In genomic region chr19:4492526-4493296, GRCm38 (mm10) we compare ENCODE assay signal across 9 mouse cellular contexts. TPM values are rescaled to one million over a fixed set of nuclear protein-coding genes. Genes with fewer than 3 reads are reported as not detected.
DNase-seq lines count a peak whose midpoint lies in the region; ATAC-seq and TF ChIP-seq lines count a peak whose summit lies in the region.
"Had no signal": no experiment of that assay in that cellular context is flagged by ENCODE, and none has a peak within 500 bp of the region (broad histone marks: within the 10 kb centered on the region; RNA-seq: fewer than 3 reads in every experiment).

No protein-coding gene starts in this region.

- peaks cover 8% of the 10 kb centered on the region for H3K4me1 ChIP-seq in hindbrain, embryonic 15.5 days (replicated peaks)
- H3K4me1 ChIP-seq in hindbrain, embryonic 12.5 days, result peaks cover 5% of the 10 kb centered on the region
- peaks cover 0 to 2% of the 10 kb centered on the region in 2 experiments; a peak in 2 of 4 replicates for H3K4me1 ChIP-seq in ES-E14 (ENCODE audit: control insufficient read depth in 2 of 2, insufficient read depth in 2 of 2, low read length in 2 of 2, poor library complexity in 1 of 2)

- ATAC-seq in hindbrain, embryonic 15.5 days (ENCODE audit: low FRiP score, low read depth), result peak; percentile 48; the same call in 1 of the 2 replicates
- no peak for ATAC-seq in hindbrain, embryonic 12.5 days (ENCODE audit: low FRiP score)

- 51% methylated on average over 9 of the region's 9 CpGs for WGBS in hindbrain, embryonic 15.5 days
- 56% methylated on average over 9 of the region's 9 CpGs for WGBS in hindbrain, embryonic 12.5 days

- H3K27ac ChIP-seq in hindbrain, embryonic 15.5 days (replicated peaks), result no peak overlapping the region
- no peak overlapping the region for H3K27ac ChIP-seq in hindbrain, embryonic 12.5 days
- H3K27ac ChIP-seq in ES-E14 (ENCODE audit: insufficient read depth, low read depth, low read length, poor library complexity, severe bottlenecking), result no peak overlapping the region

- intact Hi-C loops in heart, postnatal 36 days (cut with DNase I), result loop anchor here (10.0 kb wide), 1 partner anchor 502 kb away; the partner anchor contains the start of gene Npas4

- no peaks in the 10 kb centered on the region for H3K36me3 ChIP-seq in hindbrain, embryonic 15.5 days
- H3K36me3 ChIP-seq in hindbrain, embryonic 12.5 days, result no peaks in the 10 kb centered on the region
- no peaks in the 10 kb centered on the region for H3K36me3 ChIP-seq in ES-E14 (ENCODE audit: control insufficient read depth, insufficient read depth, low read length, poor library complexity, severe bottlenecking)

- H3K27me3 ChIP-seq in hindbrain, embryonic 15.5 days, result no peaks in the 10 kb centered on the region
- H3K27me3 ChIP-seq in hindbrain, embryonic 12.5 days, result no peaks in the 10 kb centered on the region

- DNase-seq in ES-E14 (ENCODE audit: low read depth, low spot score), result no peak
- DNase-seq in cerebellum, adult 9-10 months, result peak; percentile 98
- DNase-seq in heart, postnatal 36 days, result peak; percentile 53 to 59
- peak; percentile 70 for DNase-seq in testis, postnatal 14 days (ENCODE audit: low spot score)
- DNase-seq in neural tube, embryonic 10.5 days (ENCODE audit: extremely low spot score, low spot score), result no peak
- DNase-seq in retina, postnatal 1 day, result no peak

- in situ Hi-C loops in ES-E14 (cut with MboI; ENCODE audit: low sequenced_read_pairs in 2 of 2, unreplicated experiment in 2 of 2), result no loop called here

- no peak overlapping the region for H3K4me2 ChIP-seq in hindbrain, embryonic 15.5 days
- no peak overlapping the region for H3K4me2 ChIP-seq in hindbrain, embryonic 12.5 days (replicated peaks)

- no peaks in the 10 kb centered on the region for H3K9me3 ChIP-seq in hindbrain, embryonic 15.5 days
- H3K9me3 ChIP-seq in hindbrain, embryonic 12.5 days (replicated peaks), result no peaks in the 10 kb centered on the region
- no peaks in the 10 kb centered on the region for H3K9me3 ChIP-seq in ES-E14 (ENCODE audit: control insufficient read depth, insufficient read depth, low read depth, low read length)

- no peak overlapping the region for H3K9ac ChIP-seq in hindbrain, embryonic 15.5 days
- no peak overlapping the region for H3K9ac ChIP-seq in hindbrain, embryonic 12.5 days
- H3K9ac ChIP-seq in ES-E14 (ENCODE audit: insufficient read depth, low read depth, low read length, poor library complexity, severe bottlenecking), result no peak overlapping the region

- no peak overlapping the region for H3K4me3 ChIP-seq in hindbrain, embryonic 15.5 days
- no peak overlapping the region for H3K4me3 ChIP-seq in hindbrain, embryonic 12.5 days
- H3K4me3 ChIP-seq in ES-E14 (ENCODE audit: insufficient read depth in 1 of 2, low read depth in 1 of 2, low read length in 2 of 2, poor library complexity in 1 of 2, severe bottlenecking in 1 of 2), result no peak overlapping the region

TF ChIP-seq in ES-E14, 5 proteins besides CTCF, POLR2A, EP300 and RAD21:
- TF ChIP-seq ZNF384 (IDR thresholded peaks at IDR 0.05; ENCODE audit: low read depth, low read length) (no peak), CHD2 (IDR thresholded peaks at IDR 0.05; ENCODE audit: low read depth, low read length) (no peak), HCFC1 (IDR thresholded peaks at IDR 0.05; ENCODE audit: borderline replicate concordance, insufficient read depth, low read length) (no peak), ZC3H11A (IDR thresholded peaks at IDR 0.05; ENCODE audit: borderline replicate concordance, low read depth, low read length) (no peak), MAFK (IDR thresholded peaks at IDR 0.05; ENCODE audit: insufficient read depth, low read depth, low read length) (peak; percentile 65; the same call in 1 of the 2 replicates)
TF ChIP-seq in ES-E14: peak in this region for 1.

RNA-seq across cellular contexts. Expression of gene 2010003K11Rik, which starts 5.7 kb away (rescaled TPM):
- not detected in 2 replicates for polyA plus RNA-seq in hindbrain, embryonic 15.5 days (2015; fragmentation: Nextera tagmentation; extraction: Ambion mirVana)
- polyA plus RNA-seq in hindbrain, embryonic 12.5 days (2016; fragmentation: Nextera tagmentation; extraction: Ambion mirVana), result not detected in 2 replicates
- not detected in 2 replicates for total RNA-seq in ES-E14 (2012; rRNA removed)
- under 1 TPM in 1 of 2 experiments, not detected in 1; 0.25 TPM for total RNA-seq in heart, postnatal 36 days (2021)
- polyA plus RNA-seq: embryonic facial prominence, embryonic 11.5 days had no signal

RNA-seq across cellular contexts. Expression of gene Syt12, which starts 15.5 kb away (rescaled TPM):
- polyA plus RNA-seq in hindbrain, embryonic 15.5 days (2015; fragmentation: Nextera tagmentation; extraction: Ambion mirVana), result 5.3 and 5.6 TPM in 2 replicates
- polyA plus RNA-seq in hindbrain, embryonic 12.5 days (2016; fragmentation: Nextera tagmentation; extraction: Ambion mirVana), result 1.5 and 1.7 TPM in 2 replicates
- total RNA-seq in ES-E14 (2012; rRNA removed), result 0.58 and 1.1 TPM in 2 replicates
- 1 to 10 TPM; 6.2 to 8.2 TPM for total RNA-seq in heart, postnatal 36 days (2021)

RNA-seq across cellular contexts. Expression of gene Pcx, which starts 17.6 kb away (rescaled TPM):
- 38.9 and 43.8 TPM in 2 replicates for polyA plus RNA-seq in hindbrain, embryonic 15.5 days (2015; fragmentation: Nextera tagmentation; extraction: Ambion mirVana)
- 24.8 and 25.2 TPM in 2 replicates for polyA plus RNA-seq in hindbrain, embryonic 12.5 days (2016; fragmentation: Nextera tagmentation; extraction: Ambion mirVana)
- total RNA-seq in ES-E14 (2012; rRNA removed), result 35.6 and 44.6 TPM in 2 replicates
- total RNA-seq in heart, postnatal 36 days (2021), result 10 to 100 TPM; 36.9 to 43.8 TPM

RNA-seq across cellular contexts. Expression of gene Rhod, which starts 53.5 kb away (rescaled TPM):
- 5.7 and 6.7 TPM in 2 replicates for polyA plus RNA-seq in hindbrain, embryonic 15.5 days (2015; fragmentation: Nextera tagmentation; extraction: Ambion mirVana)
- polyA plus RNA-seq in hindbrain, embryonic 12.5 days (2016; fragmentation: Nextera tagmentation; extraction: Ambion mirVana), result 15.3 and 16.4 TPM in 2 replicates
- total RNA-seq in ES-E14 (2012; rRNA removed), result 10.9 and 15.5 TPM in 2 replicates
- total RNA-seq in heart, postnatal 36 days (2021), result 1 to 10 TPM; 5.5 to 5.8 TPM

Comparison
In these comparisons a context has a peak if more than half of its experiments do, and no peak if none do; other contexts are left out.
1. DNase-seq: peak in cerebellum, adult 9-10 months (single experiment), heart, postnatal 36 days (2 of 2) and testis, postnatal 14 days (single experiment); none in ES-E14 (single experiment), neural tube, embryonic 10.5 days (single experiment) and retina, postnatal 1 day (single experiment).